ENCODE assay signal across 7 mouse cellular contexts in genomic region chr15:77928091-77928490, GRCm38 (mm10). TPM values are rescaled to one million over a fixed set of nuclear protein-coding genes. Genes with fewer than 3 reads are reported as not detected.
DNase-seq lines count a peak whose midpoint lies in the region; ATAC-seq and TF ChIP-seq lines count a peak whose summit lies in the region.

No protein-coding gene starts in this region.

- peaks cover 35% of the 10 kb centered on the region for H3K36me3 ChIP-seq in embryonic facial prominence, embryonic 14.5 days (ENCODE audit: control insufficient read depth, insufficient read depth, low read length)
- H3K36me3 ChIP-seq in intestine, embryonic 15.5 days = peaks cover 10% of the 10 kb centered on the region
- peaks cover 43% of the 10 kb centered on the region for H3K36me3 ChIP-seq in neural tube, embryonic 13.5 days

- H3K4me3 ChIP-seq in left cerebral cortex, adult 2 months = peak overlapping the region; percentile 69
- peak overlapping the region; percentile 77 for H3K4me3 ChIP-seq in embryonic facial prominence, embryonic 14.5 days (ENCODE audit: low read depth, low read length)
- H3K4me3 ChIP-seq in intestine, embryonic 15.5 days (replicated peaks) = peak overlapping the region; percentile 82
- peak overlapping the region; percentile 82 for H3K4me3 ChIP-seq in neural tube, embryonic 13.5 days

- H3K27me3 ChIP-seq in embryonic facial prominence, embryonic 14.5 days (replicated peaks; ENCODE audit: control insufficient read depth, insufficient read depth, low read length) = no peaks in the 10 kb centered on the region
- no peaks in the 10 kb centered on the region for H3K27me3 ChIP-seq in intestine, embryonic 15.5 days (replicated peaks)
- H3K27me3 ChIP-seq in neural tube, embryonic 13.5 days = no peaks in the 10 kb centered on the region

- H3K4me2 ChIP-seq in embryonic facial prominence, embryonic 14.5 days (ENCODE audit: low read depth, low read length) = peak overlapping the region; percentile 79
- H3K4me2 ChIP-seq in intestine, embryonic 15.5 days (replicated peaks) = peak overlapping the region; percentile 69
- peak overlapping the region; percentile 77 for H3K4me2 ChIP-seq in neural tube, embryonic 13.5 days

- H3K27ac ChIP-seq in left cerebral cortex, adult 2 months = no peak overlapping the region
- H3K27ac ChIP-seq in embryonic facial prominence, embryonic 14.5 days (replicated peaks; ENCODE audit: low read depth, low read length) = peak overlapping the region; percentile 93; the same call in 1 of the 2 replicates
- peak overlapping the region; percentile 90; the same call in 1 of the 2 replicates for H3K27ac ChIP-seq in intestine, embryonic 15.5 days
- H3K27ac ChIP-seq in neural tube, embryonic 13.5 days (replicated peaks) = peak overlapping the region; percentile 97

- intact Hi-C loops in left cerebral cortex, adult 2 months (cut with DNase I) = no loop called here
- intact Hi-C loops in left cerebral cortex, postnatal 10 days (cut with DNase I) = no loop called here

- H3K9me3 ChIP-seq in embryonic facial prominence, embryonic 14.5 days (ENCODE audit: control insufficient read depth, low read length) = no peaks in the 10 kb centered on the region
- H3K9me3 ChIP-seq in intestine, embryonic 15.5 days = no peaks in the 10 kb centered on the region
- no peaks in the 10 kb centered on the region for H3K9me3 ChIP-seq in neural tube, embryonic 13.5 days

- WGBS in embryonic facial prominence, embryonic 14.5 days = 25% methylated on average over 4 of the region's 4 CpGs
- WGBS in intestine, embryonic 15.5 days = 19% methylated on average over 4 of the region's 4 CpGs
- WGBS in neural tube, embryonic 13.5 days = 23% methylated on average over 4 of the region's 4 CpGs

- peak overlapping the region; percentile 83 for H3K9ac ChIP-seq in embryonic facial prominence, embryonic 14.5 days (ENCODE audit: low read depth, low read length)
- peak overlapping the region; percentile 76 for H3K9ac ChIP-seq in intestine, embryonic 15.5 days
- peak overlapping the region; percentile 85 for H3K9ac ChIP-seq in neural tube, embryonic 13.5 days

- ATAC-seq in embryonic facial prominence, embryonic 14.5 days (ENCODE audit: low read depth) = no peak
- ATAC-seq in intestine, embryonic 15.5 days = no peak
- ATAC-seq in neural tube, embryonic 13.5 days (ENCODE audit: low read depth) = no peak; the same call in 1 of the 2 replicates
- no peak for ATAC-seq in CD4-positive, CD25-positive, alpha-beta regulatory T cell, adult 4 months

- no peak for TF ChIP-seq CTCF in left cerebral cortex, adult 2 months (IDR thresholded peaks at IDR 0.05)

- peaks cover 10% of the 10 kb centered on the region for H3K4me1 ChIP-seq in embryonic facial prominence, embryonic 14.5 days (ENCODE audit: control insufficient read depth, insufficient read depth, low read length)
- H3K4me1 ChIP-seq in intestine, embryonic 15.5 days (replicated peaks) = peaks cover 11% of the 10 kb centered on the region
- peaks cover 26% of the 10 kb centered on the region for H3K4me1 ChIP-seq in neural tube, embryonic 13.5 days (replicated peaks)

- no peak for DNase-seq in left cerebral cortex, adult 2 months (ENCODE audit: extremely low spot score in 1 of 2, low spot score in 2 of 2)
- DNase-seq in left cerebral cortex, adult 11 months (ENCODE audit: low spot score) = no peak
- DNase-seq in embryonic facial prominence, embryonic 14.5 days (ENCODE audit: low spot score) = no peak
- no peak for DNase-seq in left cerebral cortex, postnatal 10 days (ENCODE audit: extremely low spot score in 1 of 2, low spot score in 2 of 2)

RNA-seq across cellular contexts. Expression of gene Txn2, which starts 0.7 kb away (rescaled TPM):
- total RNA-seq in left cerebral cortex, adult 2 months (2021) = 100 to 1,000 TPM; 139 to 143 TPM
- 234 and 271 TPM in 2 replicates for polyA plus RNA-seq in embryonic facial prominence, embryonic 14.5 days (2014; fragmentation: Nextera tagmentation; extraction: Ambion mirVana)
- polyA plus RNA-seq in intestine, embryonic 15.5 days (2015; fragmentation: Nextera tagmentation; extraction: Ambion mirVana) = 314 and 350 TPM in 2 replicates
- 206 and 209 TPM in 2 replicates for polyA plus RNA-seq in neural tube, embryonic 13.5 days (2015; fragmentation: Nextera tagmentation; extraction: Ambion mirVana)
- total RNA-seq in left cerebral cortex, postnatal 10 days (2021) = 100 to 1,000 TPM; 108 to 115 TPM
- polyA plus RNA-seq in CD4-positive, CD25-positive, alpha-beta regulatory T cell, adult 4 months (2017; shearing (Covaris generic)) = 100 to 1,000 TPM; 232 to 276 TPM

RNA-seq across cellular contexts. Expression of gene Foxred2, which starts 28.4 kb away (rescaled TPM):
- 10 to 100 TPM; 10.9 to 11.9 TPM for total RNA-seq in left cerebral cortex, adult 2 months (2021)
- polyA plus RNA-seq in embryonic facial prominence, embryonic 14.5 days (2014; fragmentation: Nextera tagmentation; extraction: Ambion mirVana) = 4.5 and 5.3 TPM in 2 replicates
- 2.5 and 2.6 TPM in 2 replicates for polyA plus RNA-seq in intestine, embryonic 15.5 days (2015; fragmentation: Nextera tagmentation; extraction: Ambion mirVana)
- polyA plus RNA-seq in neural tube, embryonic 13.5 days (2015; fragmentation: Nextera tagmentation; extraction: Ambion mirVana) = 6.7 and 7.2 TPM in 2 replicates
- 10 to 100 TPM; 13.8 to 14.8 TPM for total RNA-seq in left cerebral cortex, postnatal 10 days (2021)
- 1 to 10 TPM; 2.8 to 4.2 TPM for polyA plus RNA-seq in CD4-positive, CD25-positive, alpha-beta regulatory T cell, adult 4 months (2017; shearing (Covaris generic))

RNA-seq across cellular contexts. Expression of gene Eif3d, which starts 42.5 kb away (rescaled TPM):
- total RNA-seq in left cerebral cortex, adult 2 months (2021) = 100 to 1,000 TPM; 101 to 102 TPM
- polyA plus RNA-seq in embryonic facial prominence, embryonic 14.5 days (2014; fragmentation: Nextera tagmentation; extraction: Ambion mirVana) = 155 and 194 TPM in 2 replicates
- polyA plus RNA-seq in intestine, embryonic 15.5 days (2015; fragmentation: Nextera tagmentation; extraction: Ambion mirVana) = 187 and 189 TPM in 2 replicates
- 175 and 185 TPM in 2 replicates for polyA plus RNA-seq in neural tube, embryonic 13.5 days (2015; fragmentation: Nextera tagmentation; extraction: Ambion mirVana)
- 100 to 1,000 TPM; 115 to 116 TPM for total RNA-seq in left cerebral cortex, postnatal 10 days (2021)
- 100 to 1,000 TPM; 161 to 213 TPM for polyA plus RNA-seq in CD4-positive, CD25-positive, alpha-beta regulatory T cell, adult 4 months (2017; shearing (Covaris generic))
